Mouse (Mus musculus) embryonic stem cell, embryonic (primary cell): ENCODE data around the gene Ccdc8.

Source experiments
- CTCF ChIA-PET, 4 experiments: fragments of 300-600 bp in 2 of 4; fragments of 350-600 bp in 2 of 4; sonication (Branson Sonifier 250); formaldehyde crosslinking; loops; one replicate each; lab custom pipeline; 2022; ENCODE audit warnings: inconsistent platforms in 2 of 4; lab: Charles Lee
- POLR2A ChIA-PET, 4 experiments: fragments of 300-600 bp in 2 of 4; fragments of 350-600 bp in 2 of 4; sonication (Branson Sonifier 250); formaldehyde crosslinking; loops; one replicate each; lab custom pipeline; 2022; ENCODE audit warnings: antibody characterized with exemption in 4 of 4, inconsistent platforms in 1 of 4; lab: Charles Lee

Gene Ccdc8

GRCm38 (mm10) chr7:16991681-16992450, 642 bp upstream of the Ccdc8 start:
- POLR2A ChIA-PET: interaction anchor here in 1 of 4 experiments (1.0 kb wide), 1 partner anchor 32 kb away, joined by 3 read pairs; the partner anchor contains the start of gene Pnmal1
- CTCF ChIA-PET: interaction anchor here in 2 of 4 experiments (0.9 to 1.9 kb wide), 5 partner anchors 31 to 55 kb away, joined by 3 to 6 read pairs (median 3); no protein-coding TSS in a partner anchor

- CTCF ChIA-PET: interaction anchor here (0.6 to 3.9 kb wide), 20 partner anchors 9 to 188 kb away, joined by 3 to 25 read pairs (median 3); partner anchors contain the start of genes Gm42372 (in 1 of the 4), Pnmal1 (in 1 of the 4), Pnmal2 (in 1 of the 4) and Ppp5c (in 1 of the 4)
Measured at GRCm38 (mm10) chr7:16993651-16994399, 1.3 kb downstream of the Ccdc8 start.

GRCm38 (mm10) chr7:16994400-16994799, 1.9 kb downstream of the Ccdc8 start:
- ChIA-PET CTCF (interaction anchor here (0.5 to 3.9 kb wide), 23 partner anchors 8 to 183 kb away, joined by 3 to 25 read pairs (median 4); partner anchors contain the start of genes Gm42372 (in 1 of the 4), Pnmal2 (in 1 of the 4) and Ppp5c (in 1 of the 4)), POLR2A (interaction anchor here in 3 of 4 experiments (0.7 to 3.3 kb wide), 20 partner anchors 8 to 214 kb away, joined by 3 to 24 read pairs (median 4); partner anchors contain the start of genes Hif3a (in 2 of the 3), Pnmal2 (in 2 of the 3), Dact3 (in 1 of the 3) and Fkrp (in 1 of the 3))

More at GRCm38 (mm10) chr7:16993651-16994399, 1.3 kb downstream of the Ccdc8 start:
- POLR2A ChIA-PET: interaction anchor here (0.5 to 3.3 kb wide), 15 partner anchors 9 to 700 kb away, joined by 3 to 24 read pairs (median 5); partner anchors contain the start of genes Dact3 (in 1 of the 4), Fkrp (in 1 of the 4), Gm42372 (in 1 of the 4) and Pnmal1 (in 1 of the 4)

GRCm38 (mm10) chr7:16995345-16995744, 2.8 kb downstream of the Ccdc8 start:
- ChIA-PET CTCF (interaction anchor here (0.6 to 3.9 kb wide), 16 partner anchors 25 to 366 kb away, joined by 3 to 25 read pairs (median 4); no protein-coding TSS in a partner anchor), POLR2A (interaction anchor here in 3 of 4 experiments (0.6 to 3.3 kb wide), 15 partner anchors 14 to 223 kb away, joined by 3 to 24 read pairs (median 3); partner anchors contain the start of genes Hif3a (in 2 of the 3), Pnmal2 (in 2 of the 3) and Ppp5c (in 1 of the 3))

- CTCF ChIA-PET: interaction anchor here (0.5 to 7.4 kb wide), 52 partner anchors 9 to 527 kb away, joined by 3 to 164 read pairs (median 5); partner anchors contain the start of genes Pnmal2 (in 3 of the 4) and Dact3 (in 2 of the 4)
- POLR2A ChIA-PET: interaction anchor here in 2 of 4 experiments (0.6 to 1.6 kb wide), 9 partner anchors 9 to 67 kb away, joined by 3 to 13 read pairs (median 3); partner anchors contain the start of gene Pnmal2 (in 2 of the 2)
Measured at GRCm38 (mm10) chr7:16999233-16999632, 6.7 kb downstream of the Ccdc8 start.

- CTCF ChIA-PET: interaction anchor here (0.5 to 7.4 kb wide), 57 partner anchors 8 to 528 kb away, joined by 3 to 164 read pairs (median 4); partner anchors contain the start of genes Pnmal2 (in 3 of the 4), Dact3 (in 2 of the 4) and Hif3a (in 1 of the 4)
- POLR2A ChIA-PET: interaction anchor here in 2 of 4 experiments (0.6 to 3.5 kb wide), 15 partner anchors 8 to 218 kb away, joined by 3 to 13 read pairs (median 3); partner anchors contain the start of genes Pnmal2 (in 2 of the 2) and Slc1a5 (in 1 of the 2)
Measured at GRCm38 (mm10) chr7:16999650-17000049, 7.1 kb downstream of the Ccdc8 start.

- CTCF ChIA-PET: interaction anchor here (0.6 to 7.4 kb wide), 51 partner anchors 9 to 1891 kb away, joined by 3 to 164 read pairs (median 5); partner anchors contain the start of genes Gng8 (in 2 of the 4), Hif3a (in 2 of the 4), Pnmal2 (in 2 of the 4) and Psg16 (in 1 of the 4)
- POLR2A ChIA-PET: interaction anchor here (0.6 to 3.5 kb wide), 13 partner anchors 8 to 1940 kb away, joined by 3 to 12 read pairs (median 4); no protein-coding TSS in a partner anchor
Measured at GRCm38 (mm10) chr7:17002375-17003195, 10.1 kb downstream of the Ccdc8 start.

- ChIA-PET CTCF (interaction anchor here (0.6 to 7.4 kb wide), 38 partner anchors 10 to 1890 kb away, joined by 3 to 164 read pairs (median 5); partner anchors contain the start of genes Gng8 (in 2 of the 4), Hif3a (in 2 of the 4) and Pnmal2 (in 1 of the 4)), POLR2A (interaction anchor here in 3 of 4 experiments (0.6 to 3.5 kb wide), 11 partner anchors 9 to 1940 kb away, joined by 3 to 12 read pairs (median 4); no protein-coding TSS in a partner anchor)
Measured at GRCm38 (mm10) chr7:17003230-17003960, 10.9 kb downstream of the Ccdc8 start.

- ChIA-PET POLR2A (no interaction called here), CTCF (interaction anchor here in 3 of 4 experiments (1.0 to 7.4 kb wide), 4 partner anchors 61 to 143 kb away, joined by 3 to 164 read pairs (median 6); no protein-coding TSS in a partner anchor)
Measured at GRCm38 (mm10) chr7:17004716-17005115, 12.2 kb downstream of the Ccdc8 start.

GRCm38 (mm10) chr7:17007300-17007699, 14.8 kb downstream of the Ccdc8 start:
- ChIA-PET CTCF (interaction anchor here in 3 of 4 experiments (0.6 to 1.2 kb wide), 4 partner anchors 56 to 1268 kb away, joined by 3 read pairs; no protein-coding TSS in a partner anchor), POLR2A (interaction anchor here in 3 of 4 experiments (0.6 to 1.4 kb wide), 5 partner anchors 14 to 1784 kb away, joined by 3 to 7 read pairs (median 3); no protein-coding TSS in a partner anchor)

GRCm38 (mm10) chr7:17009326-17010009, 17.0 kb downstream of the Ccdc8 start:
- POLR2A ChIA-PET: no interaction called here
- CTCF ChIA-PET: interaction anchor here in 3 of 4 experiments (0.6 to 1.7 kb wide), 5 partner anchors 10 to 77 kb away, joined by 3 to 5 read pairs (median 3); partner anchors contain the start of gene Gm42372 (in 1 of the 3)

- ChIA-PET POLR2A (no interaction called here), CTCF (interaction anchor here in 2 of 4 experiments (0.6 to 1.7 kb wide), 2 partner anchors 10 to 27 kb away, joined by 3 to 5 read pairs; partner anchors contain the start of gene Gm42372 (in 1 of the 2))
Measured at GRCm38 (mm10) chr7:17010010-17010347, 17.5 kb downstream of the Ccdc8 start.

- ChIA-PET CTCF (no interaction called here), POLR2A (interaction anchor here in 3 of 4 experiments (0.5 to 1.5 kb wide), 5 partner anchors 9 to 266 kb away, joined by 3 read pairs; no protein-coding TSS in a partner anchor)
Measured at GRCm38 (mm10) chr7:17011909-17012590, 19.5 kb downstream of the Ccdc8 start.

GRCm38 (mm10) chr7:17015381-17015780, 22.9 kb downstream of the Ccdc8 start:
- CTCF ChIA-PET: interaction anchor here in 2 of 4 experiments (0.8 to 1.6 kb wide), 7 partner anchors 9 to 88 kb away, joined by 3 to 6 read pairs (median 4); no protein-coding TSS in a partner anchor
- POLR2A ChIA-PET: interaction anchor here in 3 of 4 experiments (0.6 to 1.7 kb wide), 6 partner anchors 10 to 46 kb away, joined by 3 to 6 read pairs (median 4); no protein-coding TSS in a partner anchor
